Mouse (Mus musculus) embryonic facial prominence, embryonic 13.5 days (tissue): ENCODE results near the gene Abcf2. TPM values are rescaled to one million over a fixed set of nuclear protein-coding genes. Genes with fewer than 3 reads are reported as not detected.

ENCODE experiments used
- ATAC-seq: fragments of 200-750 bp; cut with Nextera tagmentation; 2 replicates; pipeline ENCODE4 v1.8.0; 2017; ENCODE audit warnings: low read depth; ENCODE audit not compliant: insufficient number of reproducible peaks, insufficient read depth, low FRiP score, low TSS enrichment
- H3K27ac ChIP-seq: fragments of 300-500 bp; sonication (generic); 2 replicates; pipeline ENCODE4 v1.5.1; 2015; ENCODE audit warnings: moderate library complexity, mild to moderate bottlenecking, inconsistent platforms
- H3K27me3 ChIP-seq: fragments of 300-500 bp; sonication (generic); 2 replicates; pipeline ENCODE4 v1.6.1; 2015; ENCODE audit warnings: mild to moderate bottlenecking, inconsistent platforms
- H3K36me3 ChIP-seq: fragments of 300-500 bp; sonication (generic); 2 replicates; pipeline ENCODE4 v1.6.1; 2015; ENCODE audit warnings: mild to moderate bottlenecking, inconsistent platforms
- H3K4me1 ChIP-seq: fragments of 300-500 bp; sonication (generic); 2 replicates; pipeline ENCODE4 v1.6.1; 2015; ENCODE audit warnings: inconsistent platforms
- H3K4me2 ChIP-seq: fragments of 300-500 bp; sonication (generic); 2 replicates; pipeline ENCODE4 v1.6.1; 2015; ENCODE audit warnings: moderate library complexity, mild to moderate bottlenecking, inconsistent platforms
- H3K4me3 ChIP-seq: fragments of 300-500 bp; sonication (generic); 2 replicates; pipeline ENCODE4 v1.5.1; 2015; ENCODE audit warnings: mild to moderate bottlenecking, inconsistent platforms
- H3K9ac ChIP-seq: fragments of 300-500 bp; sonication (generic); 2 replicates; pipeline ENCODE4 v1.6.1; 2015; ENCODE audit warnings: mild to moderate bottlenecking, inconsistent platforms
- H3K9me3 ChIP-seq: fragments of 300-500 bp; sonication (generic); 2 replicates; pipeline ENCODE4 v1.6.1; 2016; ENCODE audit warnings: inconsistent platforms
- WGBS: fragments of 180-500 bp; shearing (Covaris S2); methylation state at CpG from one replicate; pipeline ENCODE4 v1.1.7; 2015; ENCODE audit warnings: mixed read lengths; 5-methylcytosine and 5-hydroxymethylcytosine counted together
- polyA plus RNA-seq: library from polyadenylated mRNA; unstranded; fragments of >200 nt; fragmentation: Nextera tagmentation; extraction: Ambion mirVana; gene quantifications from 2 replicates; pipeline ENCODE4 v1.2.1, GENCODE M21; 2015

Abcf2 gene
- polyA plus RNA-seq, 1 experiment from 2014 or later: 115 TPM

GRCm38 (mm10) chr5:24601071-24601835, 24.0 kb upstream of the Abcf2 start:
- WGBS: 1% methylated on average over 33 of the region's 33 CpGs
- H3K4me2 ChIP-seq: peak overlapping the region; percentile 83
- peak overlapping the region; percentile 95 for H3K9ac ChIP-seq
- peaks cover 77% of the 10 kb centered on the region for H3K4me1 ChIP-seq
- peak overlapping the region; percentile 67 for H3K4me3 ChIP-seq
- peak overlapping the region; percentile 100 for H3K27ac ChIP-seq
- H3K9me3 ChIP-seq: no peaks in the 10 kb centered on the region
- H3K27me3 ChIP-seq: no peaks in the 10 kb centered on the region; the same call in 1 of the 2 replicates
- peak; percentile 23; the same call in 1 of the 2 replicates for ATAC-seq
- H3K36me3 ChIP-seq: 0 out of 2 replicates have a peak, but pooled peaks cover 2% of the 10 kb centered on the region

- 58% methylated on average over 2 of the region's 2 CpGs for WGBS
- Histone ChIP-seq H3K27ac (no peak overlapping the region), H3K4me3 (peak overlapping the region; percentile 67; the same call in 1 of the 2 replicates), H3K27me3 (no peaks in the 10 kb centered on the region; the same call in 1 of the 2 replicates), H3K36me3 (peaks cover 13% of the 10 kb centered on the region), H3K4me2 (peak overlapping the region; percentile 83), H3K9ac (peak overlapping the region; percentile 95; the same call in 1 of the 2 replicates), H3K4me1 (peaks cover 67% of the 10 kb centered on the region), H3K9me3 (no peaks in the 10 kb centered on the region)
- no peak for ATAC-seq
Observed at GRCm38 (mm10) chr5:24600236-24600635, 23.0 kb upstream of the Abcf2 start.

- Histone ChIP-seq H3K9ac (peak overlapping the region; percentile 72), H3K36me3 (peaks cover 24% of the 10 kb centered on the region), H3K4me3 (peak overlapping the region; percentile 53), H3K4me1 (peaks cover 64% of the 10 kb centered on the region), H3K27me3 (no peaks in the 10 kb centered on the region; the same call in 1 of the 2 replicates), H3K9me3 (no peaks in the 10 kb centered on the region), H3K27ac (no peak overlapping the region), H3K4me2 (peak overlapping the region; percentile 95)
- no peak for ATAC-seq
- WGBS: 11% methylated on average over 8 of the region's 8 CpGs
Observed at GRCm38 (mm10) chr5:24599137-24599536, 21.9 kb upstream of the Abcf2 start.

- H3K27ac ChIP-seq: no peak overlapping the region
- H3K4me3 ChIP-seq: peak overlapping the region; percentile 53
- H3K4me1 ChIP-seq: peaks cover 58% of the 10 kb centered on the region
- H3K27me3 ChIP-seq: no peaks in the 10 kb centered on the region; the same call in 1 of the 2 replicates
- under 1% methylated on average over 40 of the region's 41 CpGs for WGBS
- H3K9me3 ChIP-seq: no peaks in the 10 kb centered on the region
- no peak for ATAC-seq
- H3K36me3 ChIP-seq: peaks cover 29% of the 10 kb centered on the region
- H3K9ac ChIP-seq: peak overlapping the region; percentile 72
- peak overlapping the region; percentile 95 for H3K4me2 ChIP-seq
Observed at GRCm38 (mm10) chr5:24598570-24599006, 21.3 kb upstream of the Abcf2 start.

GRCm38 (mm10) chr5:24597901-24598569, 20.8 kb upstream of the Abcf2 start:
- Histone ChIP-seq H3K9me3 (no peaks in the 10 kb centered on the region), H3K4me3 (peak overlapping the region; percentile 53), H3K4me2 (peak overlapping the region; percentile 95), H3K27me3 (no peaks in the 10 kb centered on the region; the same call in 1 of the 2 replicates), H3K36me3 (peaks cover 35% of the 10 kb centered on the region), H3K9ac (peak overlapping the region; percentile 72), H3K27ac (no peak overlapping the region), H3K4me1 (peaks cover 53% of the 10 kb centered on the region)
- 21% methylated on average over 15 of the region's 15 CpGs for WGBS
- no peak for ATAC-seq

- peaks cover 47% of the 10 kb centered on the region for H3K4me1 ChIP-seq
- H3K4me2 ChIP-seq: peak overlapping the region; percentile 26
- peaks cover 6% of the 10 kb centered on the region for H3K27me3 ChIP-seq
- ATAC-seq: no peak
- WGBS: 65% methylated on average over 2 of the region's 2 CpGs
- H3K36me3 ChIP-seq: peaks cover 42% of the 10 kb centered on the region
- no peak overlapping the region for H3K4me3 ChIP-seq
- H3K27ac ChIP-seq: peak overlapping the region; percentile 62
- H3K9me3 ChIP-seq: no peaks in the 10 kb centered on the region
- H3K9ac ChIP-seq: peak overlapping the region; percentile 52
Observed at GRCm38 (mm10) chr5:24597221-24597728, 20.0 kb upstream of the Abcf2 start.

- Histone ChIP-seq H3K4me3 (no peak overlapping the region), H3K27ac (peak overlapping the region; percentile 62), H3K36me3 (peaks cover 48% of the 10 kb centered on the region), H3K27me3 (peaks cover 10% of the 10 kb centered on the region), H3K4me1 (peaks cover 51% of the 10 kb centered on the region), H3K4me2 (peak overlapping the region; percentile 26), H3K9me3 (no peaks in the 10 kb centered on the region), H3K9ac (peak overlapping the region; percentile 52)
- WGBS: 16% methylated on average over 11 of the region's 11 CpGs
- no peak for ATAC-seq
Observed at GRCm38 (mm10) chr5:24596519-24597171, 19.4 kb upstream of the Abcf2 start.

- 65% methylated on average over 14 of the region's 14 CpGs for WGBS
- no peak overlapping the region for H3K4me3 ChIP-seq
- H3K9me3 ChIP-seq: no peaks in the 10 kb centered on the region
- no peak overlapping the region for H3K9ac ChIP-seq
- H3K27me3 ChIP-seq: peaks cover 13% of the 10 kb centered on the region
- no peak for ATAC-seq
- H3K36me3 ChIP-seq: peaks cover 56% of the 10 kb centered on the region
- peaks cover 54% of the 10 kb centered on the region for H3K4me1 ChIP-seq
- H3K4me2 ChIP-seq: no peak overlapping the region
- no peak overlapping the region for H3K27ac ChIP-seq
Observed at GRCm38 (mm10) chr5:24595786-24596380, 18.6 kb upstream of the Abcf2 start.

- Histone ChIP-seq H3K27me3 (peaks cover 13% of the 10 kb centered on the region), H3K9me3 (no peaks in the 10 kb centered on the region), H3K36me3 (peaks cover 56% of the 10 kb centered on the region), H3K4me3 (no peak overlapping the region), H3K4me2 (no peak overlapping the region), H3K9ac (no peak overlapping the region), H3K4me1 (peaks cover 49% of the 10 kb centered on the region), H3K27ac (no peak overlapping the region)
- WGBS: 84% methylated on average over 5 of the region's 5 CpGs
- no peak for ATAC-seq
Observed at GRCm38 (mm10) chr5:24595261-24595660, 18.0 kb upstream of the Abcf2 start.

GRCm38 (mm10) chr5:24594346-24594745, 17.1 kb upstream of the Abcf2 start:
- WGBS: 87% methylated on average over 5 of the region's 5 CpGs

GRCm38 (mm10) chr5:24593928-24594327, 16.7 kb upstream of the Abcf2 start:
- ATAC-seq: no peak
- Histone ChIP-seq H3K4me1 (peaks cover 39% of the 10 kb centered on the region), H3K27ac (no peak overlapping the region), H3K9ac (no peak overlapping the region), H3K4me2 (no peak overlapping the region), H3K4me3 (no peak overlapping the region), H3K27me3 (peaks cover 13% of the 10 kb centered on the region), H3K9me3 (no peaks in the 10 kb centered on the region), H3K36me3 (peaks cover 66% of the 10 kb centered on the region)
- 74% methylated on average over 10 of the region's 10 CpGs for WGBS

More at GRCm38 (mm10) chr5:24594346-24594745, 17.1 kb upstream of the Abcf2 start:
- H3K36me3 ChIP-seq: peaks cover 62% of the 10 kb centered on the region
- ATAC-seq: no peak
- no peak overlapping the region for H3K4me3 ChIP-seq
- H3K4me1 ChIP-seq: peaks cover 44% of the 10 kb centered on the region
- H3K27me3 ChIP-seq: peaks cover 13% of the 10 kb centered on the region
- H3K9ac ChIP-seq: no peak overlapping the region
- no peak overlapping the region for H3K4me2 ChIP-seq
- H3K9me3 ChIP-seq: no peaks in the 10 kb centered on the region
- no peak overlapping the region for H3K27ac ChIP-seq
